Mouse (Mus musculus): Measurements from ENCODE around the gene Ankrd49.

GRCm38 (mm10) chr9:14754469-14754868, 30.2 kb downstream of the Ankrd49 start:
- TF ChIP-seq CTCF (IDR thresholded peaks at IDR 0.05; ENCODE audit: low read depth) (no peak), EP300 (IDR thresholded peaks at IDR 0.05; ENCODE audit: low read depth) (no peak)

Data from liver, postnatal 0 days (tissue).